Mouse (Mus musculus): ENCODE measurements at regions not wholly inside any gene's neighbourhood (a gene's known extent, or its start where the extent isn't known, plus 50 kb on each side); places are given as distances from the start of the nearest gene placed in this dataset.

GRCm38 (mm10) chr8:78162046-78162445, 51.1 kb upstream of the Ttc29 start:
- H3K9me3 ChIP-seq (replicated peaks; ENCODE audit: control insufficient read depth, insufficient read depth, low read length, poor library complexity, severe bottlenecking): no peaks in the 10 kb centered on the region
- H3K27me3 ChIP-seq (ENCODE audit: control insufficient read depth, insufficient read depth, low read length, poor library complexity, severe bottlenecking): peaks cover 2% of the 10 kb centered on the region; the same call in 1 of the 2 replicates
- H3K4me1 ChIP-seq (ENCODE audit: control insufficient read depth, insufficient read depth, low read length): no peaks in the 10 kb centered on the region
- H3K27ac ChIP-seq (ENCODE audit: insufficient read depth, low read length): no peak overlapping the region
- no peak overlapping the region for H3K4me3 ChIP-seq (ENCODE audit: low read depth, low read length)
- no peak overlapping the region for H3K9ac ChIP-seq (ENCODE audit: low read depth, poor library complexity, severe bottlenecking)
- no peaks in the 10 kb centered on the region for H3K36me3 ChIP-seq (ENCODE audit: control insufficient read depth, insufficient read depth, low read length, poor library complexity, severe bottlenecking)
- no peak for TF ChIP-seq CTCF (IDR thresholded peaks at IDR 0.05; ENCODE audit: low read depth, low read length)
- TF ChIP-seq POLR2A (IDR thresholded peaks at IDR 0.05; ENCODE audit: insufficient read depth, low read length): no peak
- TF ChIP-seq EP300 (IDR thresholded peaks at IDR 0.05; ENCODE audit: insufficient read depth, low read depth, low read length): no peak

- peaks cover 2% of the 10 kb centered on the region; the same call in 1 of the 2 replicates for H3K27me3 ChIP-seq (ENCODE audit: control insufficient read depth, insufficient read depth, low read length, poor library complexity, severe bottlenecking)
- no peak overlapping the region for H3K9ac ChIP-seq (ENCODE audit: low read depth, poor library complexity, severe bottlenecking)
- TF ChIP-seq CTCF (IDR thresholded peaks at IDR 0.05; ENCODE audit: low read depth, low read length) (no peak), EP300 (IDR thresholded peaks at IDR 0.05; ENCODE audit: insufficient read depth, low read depth, low read length) (no peak), POLR2A (IDR thresholded peaks at IDR 0.05; ENCODE audit: insufficient read depth, low read length) (no peak)
- no peaks in the 10 kb centered on the region for H3K4me1 ChIP-seq (ENCODE audit: control insufficient read depth, insufficient read depth, low read length)
- no peak overlapping the region for H3K4me3 ChIP-seq (ENCODE audit: low read depth, low read length)
- no peak overlapping the region for H3K27ac ChIP-seq (ENCODE audit: insufficient read depth, low read length)
- H3K9me3 ChIP-seq (replicated peaks; ENCODE audit: control insufficient read depth, insufficient read depth, low read length, poor library complexity, severe bottlenecking): no peaks in the 10 kb centered on the region
- H3K36me3 ChIP-seq (ENCODE audit: control insufficient read depth, insufficient read depth, low read length, poor library complexity, severe bottlenecking): no peaks in the 10 kb centered on the region
Measured at GRCm38 (mm10) chr8:78162763-78163508, 50.2 kb upstream of the Ttc29 start.

All from ES-Bruce4 (cell line).